Mouse (Mus musculus) C2C12 (cell line): Measurements from ENCODE around the gene Sgo1.

ENCODE experiments used
- CEBPB ChIP-seq: IDR thresholded peaks from one replicate; pipeline ENCODE4 v1.6.1; 2011; ENCODE audit warnings: low read depth, mild to moderate bottlenecking, control low read depth, moderate library complexity
- CTCF ChIP-seq: IDR thresholded peaks from one replicate; pipeline ENCODE4 v1.5.1; 2011; ENCODE audit not compliant: control insufficient read depth, insufficient read depth, insufficient read length
- FOSL1 ChIP-seq: IDR thresholded peaks from one replicate; pipeline ENCODE4 v1.8.0; 2011; ENCODE audit warnings: mild to moderate bottlenecking, low read length; ENCODE audit not compliant: poor library complexity, insufficient read depth, severe bottlenecking
- MAX ChIP-seq: IDR thresholded peaks from one replicate; pipeline ENCODE4 v1.6.1; 2011; ENCODE audit warnings: mild to moderate bottlenecking, control low read depth
- MYOD1 ChIP-seq: IDR thresholded peaks from one replicate; pipeline ENCODE4 v1.6.1; 2011; ENCODE audit warnings: low read depth; ENCODE audit not compliant: control insufficient read depth, insufficient read length
- MYOG ChIP-seq: IDR thresholded peaks from one replicate; pipeline ENCODE4 v1.6.1; 2011; ENCODE audit not compliant: control insufficient read depth, insufficient read length; ENCODE audit errors: extremely low read depth
- USF1 ChIP-seq: IDR thresholded peaks from one replicate; pipeline ENCODE4 v1.6.1; 2011; ENCODE audit warnings: low read depth, mild to moderate bottlenecking, control low read depth, moderate library complexity

DNA sequence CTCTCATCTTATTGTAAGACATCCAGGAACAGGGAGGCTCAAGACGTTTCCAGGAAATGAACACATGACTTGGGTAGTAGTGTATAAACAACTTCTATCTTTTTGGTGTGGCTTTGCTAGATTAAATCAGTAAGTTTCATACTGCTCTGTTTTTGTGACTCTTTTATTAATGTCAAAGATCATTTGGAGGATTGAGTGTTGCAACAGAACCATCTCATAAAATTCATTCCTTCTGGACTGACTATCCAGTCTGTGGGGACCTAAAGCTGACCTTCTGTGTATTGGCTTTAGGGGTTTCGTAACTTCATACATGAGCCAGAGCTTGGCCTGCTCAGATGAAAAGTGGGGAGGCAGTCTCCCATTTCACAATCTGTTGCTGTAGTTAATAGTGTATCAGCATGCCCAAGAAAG lies 38.9 kb downstream of the Sgo1 start:
- TF ChIP-seq CTCF: no peak
- no peak for TF ChIP-seq FOSL1
- no peak for TF ChIP-seq MAX
- TF ChIP-seq MYOD1: no peak
- no peak for TF ChIP-seq USF1
- TF ChIP-seq CEBPB: no peak
- no peak for TF ChIP-seq MYOG
